Mouse (Mus musculus): ENCODE measurements around the gene Rap1b. TPM values are rescaled to one million over a fixed set of nuclear protein-coding genes. Genes with fewer than 3 reads are reported as not detected.
A peak's percentile ranks its signal among the peaks of the same experiment; 100 is the strongest.
"Not testable (repeated sequence)": the region's sequence is repeated elsewhere in the genome, so short reads cannot be mapped to it uniquely, and the experiment has no call there.

Gene Rap1b
- polyA plus RNA-seq (2015; fragmentation: Nextera tagmentation; extraction: Ambion mirVana): 157 and 163 TPM in 2 replicates

- H3K9ac ChIP-seq (ENCODE audit: low read depth, low read length): peak within 1 kb of the TSS; percentile 97
- H3K4me2 ChIP-seq (ENCODE audit: low read depth, low read length): peak within 1 kb of the TSS; percentile 85
- peak within 1 kb of the TSS; percentile 88 for H3K4me3 ChIP-seq (ENCODE audit: low read length)
- H3K36me3 ChIP-seq (ENCODE audit: control insufficient read depth, insufficient read depth, low read length): no peaks in the 10 kb centered on the region
- peaks cover 10% of the 10 kb centered on the region for H3K4me1 ChIP-seq (ENCODE audit: control insufficient read depth, insufficient read depth, low read length)
- WGBS: under 1% methylated on average over 55 of the region's 112 CpGs
- peak within 1 kb of the TSS; percentile 99 for H3K27ac ChIP-seq (ENCODE audit: low read length)
- no peaks in the 10 kb centered on the region for H3K9me3 ChIP-seq (ENCODE audit: control insufficient read depth, low read length)
- ATAC-seq: peak; percentile 97
- no peaks in the 10 kb centered on the region for H3K27me3 ChIP-seq (replicated peaks; ENCODE audit: control insufficient read depth, insufficient read depth, low read length)
Measured at GRCm38 (mm10) chr10:117845597-117846259, at the start of gene Rap1b. Gene Rap1b (minus strand): TSS chr10:117846035.

- no peaks in the 10 kb centered on the region for H3K27me3 ChIP-seq (replicated peaks; ENCODE audit: control insufficient read depth, insufficient read depth, low read length)
Measured at GRCm38 (mm10) chr10:117895186-117895585, 49.4 kb upstream of the Rap1b start.

GRCm38 (mm10) chr10:117894114-117895035 is 48.5 kb upstream of the Rap1b start:
- H3K4me3 ChIP-seq (ENCODE audit: low read length): no peak overlapping the region
- no peaks in the 10 kb centered on the region for H3K36me3 ChIP-seq (ENCODE audit: control insufficient read depth, insufficient read depth, low read length)
- no peak overlapping the region for H3K27ac ChIP-seq (ENCODE audit: low read length)
- H3K4me1 ChIP-seq (ENCODE audit: control insufficient read depth, insufficient read depth, low read length): peaks cover 8% of the 10 kb centered on the region; the same call in 1 of the 2 replicates
- no peaks in the 10 kb centered on the region for H3K9me3 ChIP-seq (ENCODE audit: control insufficient read depth, low read length)
- no peak for ATAC-seq
- no peak overlapping the region for H3K4me2 ChIP-seq (ENCODE audit: low read depth, low read length)
- WGBS: 89% methylated on average over 17 of the region's 17 CpGs
- no peak overlapping the region for H3K9ac ChIP-seq (ENCODE audit: low read depth, low read length)
- H3K27me3 ChIP-seq (replicated peaks; ENCODE audit: control insufficient read depth, insufficient read depth, low read length): no peaks in the 10 kb centered on the region

More at GRCm38 (mm10) chr10:117895186-117895585, 49.4 kb upstream of the Rap1b start:
- Histone ChIP-seq H3K9me3 (ENCODE audit: control insufficient read depth, low read length) (no peaks in the 10 kb centered on the region), H3K27ac (ENCODE audit: low read length) (no peak overlapping the region), H3K4me2 (ENCODE audit: low read depth, low read length) (no peak overlapping the region), H3K9ac (ENCODE audit: low read depth, low read length) (no peak overlapping the region), H3K36me3 (ENCODE audit: control insufficient read depth, insufficient read depth, low read length) (no peaks in the 10 kb centered on the region), H3K4me3 (ENCODE audit: low read length) (no peak overlapping the region), H3K4me1 (ENCODE audit: control insufficient read depth, insufficient read depth, low read length) (peaks cover 11% of the 10 kb centered on the region; the same call in 1 of the 2 replicates)
- ATAC-seq: no peak
- WGBS: 72% methylated on average over 4 of the region's 4 CpGs

- H3K4me3 ChIP-seq (ENCODE audit: low read length); H3K4me2 ChIP-seq (ENCODE audit: low read depth, low read length); H3K36me3 ChIP-seq (ENCODE audit: control insufficient read depth, insufficient read depth, low read length); H3K9me3 ChIP-seq (ENCODE audit: control insufficient read depth, low read length); H3K9ac ChIP-seq (ENCODE audit: low read depth, low read length); H3K27ac ChIP-seq (ENCODE audit: low read length); H3K27me3 ChIP-seq (replicated peaks; ENCODE audit: control insufficient read depth, insufficient read depth, low read length); ATAC-seq: not testable (repeated sequence)
- peaks cover 14% of the 10 kb centered on the region; the same call in 1 of the 2 replicates for H3K4me1 ChIP-seq (ENCODE audit: control insufficient read depth, insufficient read depth, low read length)
- WGBS: 28% methylated on average over 12 of the region's 13 CpGs
Measured at GRCm38 (mm10) chr10:117893128-117893527, 47.3 kb upstream of the Rap1b start.

- Histone ChIP-seq H3K4me1 (ENCODE audit: control insufficient read depth, insufficient read depth, low read length) (peaks cover 7% of the 10 kb centered on the region; the same call in 1 of the 2 replicates), H3K9ac (ENCODE audit: low read depth, low read length) (no peak overlapping the region), H3K4me2 (ENCODE audit: low read depth, low read length) (no peak overlapping the region), H3K9me3 (ENCODE audit: control insufficient read depth, low read length) (no peaks in the 10 kb centered on the region), H3K27ac (ENCODE audit: low read length) (no peak overlapping the region), H3K27me3 (replicated peaks; ENCODE audit: control insufficient read depth, insufficient read depth, low read length) (no peaks in the 10 kb centered on the region), H3K4me3 (ENCODE audit: low read length) (no peak overlapping the region), H3K36me3 (ENCODE audit: control insufficient read depth, insufficient read depth, low read length) (no peaks in the 10 kb centered on the region)
- 85% methylated on average over 10 of the region's 10 CpGs for WGBS
- no peak for ATAC-seq
Measured at GRCm38 (mm10) chr10:117891327-117891726, 45.5 kb upstream of the Rap1b start.

GRCm38 (mm10) chr10:117888822-117889221 is 43.0 kb upstream of the Rap1b start:
- no peak overlapping the region for H3K27ac ChIP-seq (ENCODE audit: low read length)
- H3K27me3 ChIP-seq (replicated peaks; ENCODE audit: control insufficient read depth, insufficient read depth, low read length): no peaks in the 10 kb centered on the region
- peaks cover 6% of the 10 kb centered on the region; the same call in 1 of the 2 replicates for H3K4me1 ChIP-seq (ENCODE audit: control insufficient read depth, insufficient read depth, low read length)
- no peak overlapping the region for H3K4me3 ChIP-seq (ENCODE audit: low read length)
- 0 out of 2 replicates have a peak, but pooled peaks have one; percentile 31 for ATAC-seq
- H3K9ac ChIP-seq (ENCODE audit: low read depth, low read length): no peak overlapping the region
- WGBS: 54% methylated on average over 15 of the region's 15 CpGs
- no peaks in the 10 kb centered on the region for H3K36me3 ChIP-seq (ENCODE audit: control insufficient read depth, insufficient read depth, low read length)
- no peaks in the 10 kb centered on the region for H3K9me3 ChIP-seq (ENCODE audit: control insufficient read depth, low read length)
- peak overlapping the region; percentile 27; the same call in 1 of the 2 replicates for H3K4me2 ChIP-seq (ENCODE audit: low read depth, low read length)

- no peaks in the 10 kb centered on the region for H3K9me3 ChIP-seq (ENCODE audit: control insufficient read depth, low read length)
- no peak overlapping the region for H3K4me2 ChIP-seq (ENCODE audit: low read depth, low read length)
- 54% methylated on average over 4 of the region's 4 CpGs for whole genome bisulfite sequencing
- peaks cover 6% of the 10 kb centered on the region; the same call in 1 of the 2 replicates for H3K4me1 ChIP-seq (ENCODE audit: control insufficient read depth, insufficient read depth, low read length)
- H3K9ac ChIP-seq (ENCODE audit: low read depth, low read length): no peak overlapping the region
- no peaks in the 10 kb centered on the region for H3K27me3 ChIP-seq (replicated peaks; ENCODE audit: control insufficient read depth, insufficient read depth, low read length)
- H3K36me3 ChIP-seq (ENCODE audit: control insufficient read depth, insufficient read depth, low read length): no peaks in the 10 kb centered on the region
- no peak overlapping the region for H3K27ac ChIP-seq (ENCODE audit: low read length)
- no peak for ATAC-seq
- no peak overlapping the region for H3K4me3 ChIP-seq (ENCODE audit: low read length)
Measured at GRCm38 (mm10) chr10:117885358-117885757, 39.5 kb upstream of the Rap1b start.

GRCm38 (mm10) chr10:117884760-117885159 is 38.9 kb upstream of the Rap1b start:
- no peaks in the 10 kb centered on the region for H3K27me3 ChIP-seq (replicated peaks; ENCODE audit: control insufficient read depth, insufficient read depth, low read length)
- no peaks in the 10 kb centered on the region for H3K9me3 ChIP-seq (ENCODE audit: control insufficient read depth, low read length)
- no peaks in the 10 kb centered on the region for H3K36me3 ChIP-seq (ENCODE audit: control insufficient read depth, insufficient read depth, low read length)
- no peak overlapping the region for H3K9ac ChIP-seq (ENCODE audit: low read depth, low read length)
- no peak overlapping the region for H3K27ac ChIP-seq (ENCODE audit: low read length)
- WGBS: 65% methylated on average over 5 of the region's 5 CpGs
- no peak overlapping the region for H3K4me2 ChIP-seq (ENCODE audit: low read depth, low read length)
- no peak for ATAC-seq
- peaks cover 6% of the 10 kb centered on the region; the same call in 1 of the 2 replicates for H3K4me1 ChIP-seq (ENCODE audit: control insufficient read depth, insufficient read depth, low read length)
- H3K4me3 ChIP-seq (ENCODE audit: low read length): no peak overlapping the region

GRCm38 (mm10) chr10:117883438-117883837 is 37.6 kb upstream of the Rap1b start:
- Histone ChIP-seq H3K27me3 (replicated peaks; ENCODE audit: control insufficient read depth, insufficient read depth, low read length) (no peaks in the 10 kb centered on the region), H3K27ac (ENCODE audit: low read length) (no peak overlapping the region), H3K4me3 (ENCODE audit: low read length) (no peak overlapping the region)

More at GRCm38 (mm10) chr10:117883438-117883837, 37.6 kb upstream of the Rap1b start:
- Histone ChIP-seq H3K4me1 (ENCODE audit: control insufficient read depth, insufficient read depth, low read length) (peaks cover 1% of the 10 kb centered on the region; the same call in 1 of the 2 replicates), H3K4me2 (ENCODE audit: low read depth, low read length) (no peak overlapping the region), H3K9me3 (ENCODE audit: control insufficient read depth, low read length) (no peaks in the 10 kb centered on the region), H3K36me3 (ENCODE audit: control insufficient read depth, insufficient read depth, low read length) (no peaks in the 10 kb centered on the region), H3K9ac (ENCODE audit: low read depth, low read length) (no peak overlapping the region)
- no peak for ATAC-seq
- WGBS: 89% methylated on average over 8 of the region's 8 CpGs
